Mouse (Mus musculus) olfactory bulb, adult 2 months (tissue): Measurements from ENCODE around the gene Snrpg. TPM values are rescaled to one million over a fixed set of nuclear protein-coding genes. Genes with fewer than 3 reads are reported as not detected.
A peak's percentile ranks its signal among the peaks of the same experiment; 100 is the strongest.

Experiments used
- H3K27ac ChIP-seq: fragments of 200-500 bp; 2 replicates; pipeline ENCODE4 v1.5.1; 2012; ENCODE audit warnings: low read depth, low read length; ENCODE audit not compliant: insufficient read depth
- H3K4me1 ChIP-seq: fragments of 200-500 bp; 2 replicates; pipeline ENCODE4 v1.6.1; 2012; ENCODE audit warnings: low read length; ENCODE audit not compliant: control insufficient read depth, insufficient read depth
- H3K4me3 ChIP-seq: fragments of 200-500 bp; 2 replicates; pipeline ENCODE4 v1.5.1; 2012; ENCODE audit warnings: mild to moderate bottlenecking, low read depth, low read length, moderate library complexity; ENCODE audit not compliant: insufficient read depth
- CTCF ChIP-seq: fragments of 200-500 bp; IDR thresholded peaks from 2 replicates; pipeline ENCODE4 v1.5.1; 2012; ENCODE audit warnings: low read depth, mild to moderate bottlenecking, low read length, moderate library complexity; ENCODE audit not compliant: insufficient read depth
- POLR2A ChIP-seq: fragments of 200-500 bp; IDR thresholded peaks from 2 replicates; pipeline ENCODE4 v1.6.1; 2012; ENCODE audit warnings: mild to moderate bottlenecking, low read depth, low read length, moderate library complexity; ENCODE audit not compliant: insufficient read depth
- WGBS: fragments of 180-500 bp; shearing (Covaris S2); methylation state at CpG from one replicate; pipeline ENCODE4 v1.1.7; 2018; 5-methylcytosine and 5-hydroxymethylcytosine counted together
- polyA plus RNA-seq: library from polyadenylated mRNA; stranded (reverse); fragments of >200 nt; gene quantifications from 2 replicates; pipeline ENCODE4 v1.2.4, GENCODE M21; 2012; ENCODE audit warnings: low replicate concordance; ENCODE audit not compliant: missing spikeins, insufficient read depth, insufficient read length

Snrpg gene
- polyA plus RNA-seq, 1 experiment: not detected

DNA sequence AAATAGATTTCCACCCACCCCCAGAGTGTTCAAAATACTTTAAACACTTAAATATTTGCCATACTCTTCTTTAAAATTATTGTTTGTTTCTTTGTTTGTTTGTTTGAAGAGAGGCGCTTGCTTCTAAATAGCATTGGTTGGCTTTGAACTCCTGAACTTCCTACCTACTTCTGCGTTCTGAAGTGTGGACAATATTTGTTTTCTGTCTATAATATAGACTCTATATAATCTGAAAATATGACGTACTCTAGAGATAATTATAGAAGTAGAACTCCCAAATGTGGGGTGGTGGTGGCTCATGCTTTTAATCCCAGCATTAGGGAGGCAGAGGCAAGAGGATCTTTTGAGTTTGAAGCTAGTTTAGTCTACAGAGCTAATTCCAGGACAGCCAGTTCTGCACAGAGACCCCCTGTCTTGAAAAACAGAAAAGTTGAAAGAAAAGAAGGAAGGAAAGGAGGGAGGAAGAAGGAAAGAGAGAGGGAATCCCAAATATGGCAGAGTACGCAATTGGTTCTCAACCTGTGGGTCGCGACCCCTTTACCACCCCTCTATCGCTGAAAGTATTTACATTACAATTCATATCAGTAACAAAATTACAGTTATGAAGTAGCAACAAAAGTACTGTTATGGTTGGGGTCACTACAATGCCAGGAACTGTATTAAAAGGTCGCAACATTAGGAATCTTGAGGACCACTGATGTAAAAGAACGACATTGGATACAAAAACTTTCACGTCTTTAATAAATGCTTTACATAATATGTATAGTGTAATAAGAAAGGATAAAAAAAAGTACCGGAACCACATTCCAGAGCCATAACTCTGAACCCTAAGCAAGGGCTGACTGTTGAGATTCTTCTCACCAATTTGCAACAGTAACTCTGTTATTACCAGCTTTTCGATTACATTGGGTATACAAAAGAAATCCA lies 31.8 kb downstream of the Snrpg start:
- TF ChIP-seq CTCF (no peak), POLR2A (no peak)
- WGBS: 30% methylated on average over 12 of the region's 12 CpGs
- Histone ChIP-seq H3K4me1 (no peaks in the 10 kb centered on the region), H3K27ac (no peak overlapping the region), H3K4me3 (no peak overlapping the region)

DNA sequence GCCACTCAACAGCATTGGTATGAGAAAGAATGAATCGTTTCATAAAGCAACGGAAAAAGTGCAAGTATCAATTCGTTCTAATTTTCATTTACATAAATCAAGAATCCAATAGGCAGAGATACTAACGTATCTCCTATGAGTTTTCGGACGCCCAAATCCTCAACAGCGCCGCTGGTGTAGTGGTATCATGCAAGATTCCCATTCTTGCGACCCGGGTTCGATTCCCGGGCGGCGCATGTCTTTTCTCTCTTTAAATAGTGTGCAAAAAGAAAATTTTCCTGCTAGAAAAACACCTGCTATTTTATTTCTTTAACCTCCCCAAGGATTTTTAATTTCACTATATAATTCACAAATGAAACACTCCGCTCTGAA lies 32.6 kb downstream of the Snrpg start:
- under 1% methylated on average over 15 of the region's 15 CpGs for WGBS
- peak overlapping the region; percentile 81 for H3K4me3 ChIP-seq
- no peak overlapping the region for H3K27ac ChIP-seq
- no peak for TF ChIP-seq POLR2A
- no peak for TF ChIP-seq CTCF
- no peaks in the 10 kb centered on the region for H3K4me1 ChIP-seq

DNA sequence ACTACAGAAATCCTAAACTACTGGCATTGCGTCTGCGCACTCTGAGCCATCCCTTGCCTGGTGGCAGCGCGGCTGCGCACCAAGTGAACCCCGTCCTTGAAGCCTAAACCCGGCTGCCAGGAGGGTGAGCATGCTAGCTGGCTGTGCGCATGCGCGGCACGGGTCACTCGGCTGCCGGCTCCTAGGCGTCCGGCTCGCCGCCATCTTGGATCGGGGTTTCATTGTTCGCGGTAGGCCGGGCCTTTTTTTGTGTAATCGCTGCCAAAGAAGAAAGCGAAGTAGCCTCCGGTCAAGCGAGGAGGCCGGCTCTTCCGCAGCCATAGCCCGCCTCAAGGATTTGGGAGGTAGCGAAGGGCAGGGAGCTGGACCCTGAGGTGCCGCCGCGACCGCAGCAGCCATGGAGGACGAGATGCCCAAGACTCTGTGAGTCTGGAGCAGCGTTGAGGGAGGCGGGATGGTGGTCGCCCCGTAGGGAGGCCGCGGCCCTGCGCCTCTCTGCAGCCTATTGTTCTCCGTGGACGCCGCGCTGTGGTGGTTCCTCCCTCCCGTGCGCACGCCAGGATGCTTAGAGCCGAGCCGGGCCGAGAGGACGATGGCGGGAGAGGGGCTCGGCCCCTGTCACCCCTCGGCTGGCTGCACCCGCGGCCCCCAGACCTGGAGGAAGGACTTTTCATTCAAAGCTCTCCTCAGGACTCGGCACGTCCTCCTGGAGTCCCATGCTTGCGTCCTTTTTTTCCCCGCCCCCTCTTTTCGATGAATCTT lies 33.2 kb downstream of the Snrpg start, which contains the start of gene Tia1:
Gene Tia1 (plus strand): TSS at position 120 of the 762 bp plus-strand sequence.
- peak within 1 kb of the TSS; percentile 99 for H3K27ac ChIP-seq
- under 1% methylated on average over 62 of the region's 62 CpGs for WGBS
- TF ChIP-seq CTCF: no peak
- TF ChIP-seq POLR2A: peak; percentile 80
- no peaks in the 10 kb centered on the region for H3K4me1 ChIP-seq
- peak within 1 kb of the TSS; percentile 81 for H3K4me3 ChIP-seq

DNA sequence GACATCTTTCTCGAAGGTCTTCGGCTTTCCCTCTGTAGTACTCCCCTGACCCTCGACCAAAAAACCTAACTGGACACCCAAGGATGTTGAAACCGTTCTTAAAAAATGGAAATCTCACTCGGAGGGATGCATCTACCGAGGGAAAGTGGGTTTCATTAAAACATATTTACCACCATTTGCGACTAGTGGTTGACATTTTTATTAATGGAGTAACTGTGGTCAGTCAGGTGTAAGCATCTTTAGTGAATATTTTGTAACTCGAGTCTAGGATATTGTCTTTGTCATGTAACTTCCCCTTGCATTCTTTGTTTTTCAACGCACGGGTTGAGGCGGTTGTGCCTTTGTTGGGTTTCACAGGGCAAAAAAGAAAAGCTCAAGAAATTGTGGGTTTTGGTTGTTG lies 33.9 kb downstream of the Snrpg start:
- Histone ChIP-seq H3K27ac (no peak overlapping the region), H3K4me1 (no peaks in the 10 kb centered on the region), H3K4me3 (peak overlapping the region; percentile 81)
- no peak for TF ChIP-seq CTCF
- no peak for TF ChIP-seq POLR2A
- WGBS: under 1% methylated on average over 11 of the region's 11 CpGs

DNA sequence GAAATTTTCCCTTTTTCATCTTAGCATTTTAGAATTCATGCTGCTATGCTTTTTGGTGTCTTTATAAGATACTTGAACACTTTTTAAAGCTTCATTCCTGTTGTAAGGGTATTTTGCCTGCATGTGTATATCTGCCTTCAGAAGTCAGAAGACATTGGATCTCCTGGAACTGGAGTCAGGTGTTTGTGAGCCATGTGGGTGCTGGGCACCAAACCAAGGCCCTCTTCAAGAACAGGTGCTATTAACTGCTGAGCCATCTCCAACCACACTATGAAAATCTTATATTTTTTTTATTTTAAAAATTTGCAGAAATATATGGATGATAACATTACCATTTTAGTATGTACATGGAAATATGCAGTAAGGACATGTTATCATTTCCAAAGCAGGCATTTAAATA lies 35.2 kb downstream of the Snrpg start:
- H3K4me1 ChIP-seq: no peaks in the 10 kb centered on the region
- TF ChIP-seq POLR2A (no peak), CTCF (no peak)
- no peak overlapping the region for H3K4me3 ChIP-seq
- no peak overlapping the region for H3K27ac ChIP-seq

DNA sequence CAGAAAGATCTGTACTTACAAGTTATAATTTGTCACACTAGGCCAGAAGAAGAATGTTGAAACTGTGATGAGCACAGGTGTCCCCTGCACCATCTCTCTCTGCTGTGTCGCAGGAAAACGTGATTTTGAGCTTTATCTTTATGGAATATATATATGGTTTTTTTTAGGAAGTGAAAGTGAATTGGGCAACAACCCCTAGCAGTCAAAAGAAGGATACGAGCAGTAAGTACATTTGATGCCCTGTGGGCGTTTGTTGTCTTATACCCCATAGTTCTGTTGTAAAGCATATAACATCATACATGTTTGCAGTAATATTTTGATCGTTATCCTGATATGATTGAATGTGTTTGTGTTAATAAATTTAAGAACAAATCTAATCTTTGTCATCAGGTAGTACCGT lies 47.6 kb downstream of the Snrpg start:
- TF ChIP-seq CTCF: no peak
- no peak for TF ChIP-seq POLR2A

DNA sequence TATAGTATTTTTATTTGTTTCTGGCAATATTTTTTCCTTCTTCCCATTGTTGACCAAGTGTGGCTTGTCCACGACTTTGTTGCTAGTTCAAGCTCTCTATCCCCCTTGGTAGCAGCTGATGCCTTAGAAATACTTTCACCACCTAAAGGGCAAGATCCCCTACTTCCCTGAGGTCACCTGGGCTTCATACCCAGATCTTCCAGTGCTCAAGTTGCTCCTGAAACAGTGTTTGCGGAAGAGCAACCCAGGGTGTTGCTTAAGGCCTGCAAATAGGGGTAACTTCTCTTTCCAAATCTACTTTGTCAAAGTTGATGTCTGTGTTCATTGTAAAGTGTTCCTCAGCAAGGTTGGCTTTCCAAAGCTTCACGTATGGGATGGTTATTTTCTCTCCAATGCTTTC lies 48.1 kb downstream of the Snrpg start:
- TF ChIP-seq CTCF (no peak), POLR2A (no peak)
- Histone ChIP-seq H3K27ac (no peak overlapping the region), H3K4me1 (no peaks in the 10 kb centered on the region), H3K4me3 (no peak overlapping the region)
- 87% methylated on average over 3 of the region's 3 CpGs for WGBS

More for the DNA sequence above, 47.6 kb downstream of the Snrpg start:
- H3K4me1 ChIP-seq: no peaks in the 10 kb centered on the region
- H3K4me3 ChIP-seq: no peak overlapping the region
- no peak overlapping the region for H3K27ac ChIP-seq
- WGBS: 95% methylated on average over 6 of the region's 6 CpGs

DNA sequence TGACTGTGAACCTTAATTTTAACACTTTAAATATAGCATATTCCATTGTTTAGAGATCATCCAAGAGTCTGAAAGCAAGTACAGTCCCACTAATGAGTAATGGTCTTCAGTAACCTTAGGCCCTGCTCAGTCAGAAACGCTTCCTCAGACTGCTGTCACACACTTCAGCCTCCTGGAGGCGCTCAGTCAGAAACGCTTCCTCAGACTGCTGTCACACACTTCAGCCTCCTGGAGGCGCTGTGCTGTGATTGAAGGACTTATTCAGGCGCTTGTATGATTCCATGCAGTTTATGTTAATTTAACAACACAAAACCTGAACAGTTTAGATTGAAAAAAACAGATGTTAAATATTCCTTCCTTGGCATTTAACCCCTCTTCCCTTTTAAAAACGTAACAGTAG lies 49.4 kb downstream of the Snrpg start:
- H3K4me3 ChIP-seq: no peak overlapping the region
- WGBS: 71% methylated on average over 6 of the region's 6 CpGs
- TF ChIP-seq POLR2A (no peak), CTCF (no peak)

DNA sequence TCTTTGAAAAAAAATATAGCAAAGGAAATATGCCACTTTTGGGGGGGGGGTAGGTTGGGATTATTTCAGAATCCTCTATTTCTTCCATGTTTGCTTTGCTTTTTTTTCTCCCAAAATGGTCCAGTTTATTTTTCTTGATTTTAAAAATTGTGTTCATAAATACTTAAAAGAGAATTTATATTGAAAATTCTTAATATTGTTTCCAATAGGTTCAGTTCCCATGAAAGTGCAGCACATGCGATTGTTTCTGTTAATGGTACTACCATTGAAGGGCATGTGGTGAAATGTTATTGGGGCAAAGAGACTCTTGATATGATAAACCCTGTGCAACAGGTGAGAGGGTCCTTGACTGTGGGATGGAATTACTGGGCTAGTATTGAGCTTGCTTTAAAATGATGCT lies 55.3 kb downstream of the Snrpg start, which contains the start of gene Gm44790:
Gene Gm44790 (plus strand): TSS at position 301 of the 400 bp plus-strand sequence.
- WGBS: 97% methylated on average over 1 of the region's 1 CpGs
- Histone ChIP-seq H3K4me1 (no peaks in the 10 kb centered on the region), H3K27ac (no peak within 1 kb of the TSS), H3K4me3 (no peak within 1 kb of the TSS)
- TF ChIP-seq CTCF (no peak), POLR2A (no peak)

More for the DNA sequence above, 49.4 kb downstream of the Snrpg start:
- no peaks in the 10 kb centered on the region for H3K4me1 ChIP-seq
- H3K27ac ChIP-seq: no peak overlapping the region

Other genes with a start within 250 kb of the Snrpg start
- gene Tgfa, start 176.1 kb upstream of the Snrpg start, polyA plus RNA-seq: not detected in 2 replicates
- not detected in 2 replicates for gene Fam136a, start 5.7 kb upstream of the Snrpg start, polyA plus RNA-seq
- not detected in 2 replicates for gene Pcyox1, start 25.9 kb downstream of the Snrpg start, polyA plus RNA-seq
- gene Tia1, start 32.9 kb downstream of the Snrpg start, polyA plus RNA-seq: 194 and 323 TPM in 2 replicates
- not detected in 2 replicates for gene Gm44790, start 55.4 kb downstream of the Snrpg start, polyA plus RNA-seq
- gene C87436, start 67.1 kb downstream of the Snrpg start, polyA plus RNA-seq: not detected in 2 replicates
- gene Pcbp1, start 155.0 kb downstream of the Snrpg start, polyA plus RNA-seq: not detected in 2 replicates